Mouse (Mus musculus) olfactory bulb, adult 2 months (tissue): Measurements from ENCODE around the gene Gpam. TPM values are rescaled to one million over a fixed set of nuclear protein-coding genes. Genes with fewer than 3 reads are reported as not detected.
A peak's percentile ranks its signal among the peaks of the same experiment; 100 is the strongest.
"Not testable (repeated sequence)": the region's sequence is repeated elsewhere in the genome, so short reads cannot be mapped to it uniquely, and the experiment has no call there.

ENCODE experiments used
- H3K27ac ChIP-seq: fragments of 200-500 bp; 2 replicates; pipeline ENCODE4 v1.5.1; 2012; ENCODE audit warnings: low read depth, low read length; ENCODE audit not compliant: insufficient read depth
- H3K4me1 ChIP-seq: fragments of 200-500 bp; 2 replicates; pipeline ENCODE4 v1.6.1; 2012; ENCODE audit warnings: low read length; ENCODE audit not compliant: control insufficient read depth, insufficient read depth
- H3K4me3 ChIP-seq: fragments of 200-500 bp; 2 replicates; pipeline ENCODE4 v1.5.1; 2012; ENCODE audit warnings: mild to moderate bottlenecking, low read depth, low read length, moderate library complexity; ENCODE audit not compliant: insufficient read depth
- CTCF ChIP-seq: fragments of 200-500 bp; IDR thresholded peaks from 2 replicates; pipeline ENCODE4 v1.5.1; 2012; ENCODE audit warnings: low read depth, mild to moderate bottlenecking, low read length, moderate library complexity; ENCODE audit not compliant: insufficient read depth
- POLR2A ChIP-seq: fragments of 200-500 bp; IDR thresholded peaks from 2 replicates; pipeline ENCODE4 v1.6.1; 2012; ENCODE audit warnings: mild to moderate bottlenecking, low read depth, low read length, moderate library complexity; ENCODE audit not compliant: insufficient read depth
- WGBS: fragments of 180-500 bp; shearing (Covaris S2); methylation state at CpG from one replicate; pipeline ENCODE4 v1.1.7; 2018; 5-methylcytosine and 5-hydroxymethylcytosine counted together
- polyA plus RNA-seq: library from polyadenylated mRNA; stranded (reverse); fragments of >200 nt; gene quantifications from 2 replicates; pipeline ENCODE4 v1.2.4, GENCODE M21; 2012; ENCODE audit warnings: low replicate concordance; ENCODE audit not compliant: missing spikeins, insufficient read depth, insufficient read length

Gene Gpam
- not detected in 2 replicates for polyA plus RNA-seq

DNA sequence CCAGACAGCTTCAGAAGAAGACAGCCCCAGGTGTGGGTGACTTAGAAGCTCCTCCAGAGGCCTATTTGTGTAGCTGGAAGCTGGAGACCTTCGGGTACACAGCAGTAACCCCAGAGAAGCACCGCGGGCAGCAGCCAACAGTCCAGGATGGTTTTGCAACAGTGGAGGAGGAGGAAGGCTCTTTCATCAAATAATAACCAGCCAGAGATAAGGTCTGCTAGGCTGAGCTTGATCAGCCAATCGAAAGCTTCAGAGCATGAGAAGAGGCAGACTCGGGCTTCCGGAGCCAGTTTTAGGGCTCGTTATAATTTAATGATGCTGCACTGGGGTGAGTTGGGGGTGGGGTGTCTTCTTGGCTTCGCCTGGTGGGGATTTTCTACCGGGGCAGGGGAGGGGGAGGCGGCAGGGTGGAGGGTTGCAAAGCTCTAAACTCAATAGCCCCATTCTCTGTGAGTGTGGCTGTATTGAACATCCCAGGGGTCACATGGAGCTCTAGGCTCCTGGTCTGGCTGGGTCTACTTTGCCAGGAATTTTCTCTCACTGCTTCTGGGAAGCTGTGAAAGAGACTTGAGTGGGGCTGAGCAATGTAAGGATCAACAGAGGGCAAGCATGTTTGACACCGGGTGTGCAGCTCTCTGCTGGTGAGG is at the start of gene Gpam:
Gene Gpam, minus strand, starts transcription at position 167 of the 647 bp plus-strand sequence.
- 54% methylated on average over 11 of the region's 11 CpGs for WGBS
- Histone ChIP-seq H3K27ac (peak within 1 kb of the TSS; percentile 48), H3K4me1 (peaks cover 7% of the 10 kb centered on the region; the same call in 1 of the 2 replicates), H3K4me3 (no peak within 1 kb of the TSS)
- TF ChIP-seq POLR2A (no peak), CTCF (no peak)

DNA sequence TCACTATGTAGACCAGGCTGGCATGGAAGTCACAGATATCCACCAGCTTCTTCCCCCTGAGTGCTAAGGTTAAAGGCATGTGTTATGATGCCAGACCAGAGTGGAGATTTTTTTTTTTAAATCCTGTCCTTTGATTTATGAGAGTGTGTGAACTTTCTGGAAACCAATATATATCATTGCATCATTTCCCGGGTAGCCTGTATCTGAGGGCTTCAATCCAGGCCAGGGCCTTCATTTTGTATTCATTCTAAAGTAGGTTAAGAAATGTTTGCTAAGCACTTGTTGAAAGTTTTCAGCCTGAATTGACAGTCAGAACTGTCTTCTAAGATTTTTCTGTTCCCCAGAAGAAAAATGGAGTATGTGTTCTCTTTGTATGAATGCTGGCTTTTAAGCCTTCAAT is 44.5 kb upstream of the Gpam start:
- TF ChIP-seq CTCF (no peak), POLR2A (no peak)
- WGBS = 80% methylated on average over 1 of the region's 1 CpGs
- H3K27ac ChIP-seq = no peak overlapping the region
- no peaks in the 10 kb centered on the region for H3K4me1 ChIP-seq
- H3K4me3 ChIP-seq = no peak overlapping the region

DNA sequence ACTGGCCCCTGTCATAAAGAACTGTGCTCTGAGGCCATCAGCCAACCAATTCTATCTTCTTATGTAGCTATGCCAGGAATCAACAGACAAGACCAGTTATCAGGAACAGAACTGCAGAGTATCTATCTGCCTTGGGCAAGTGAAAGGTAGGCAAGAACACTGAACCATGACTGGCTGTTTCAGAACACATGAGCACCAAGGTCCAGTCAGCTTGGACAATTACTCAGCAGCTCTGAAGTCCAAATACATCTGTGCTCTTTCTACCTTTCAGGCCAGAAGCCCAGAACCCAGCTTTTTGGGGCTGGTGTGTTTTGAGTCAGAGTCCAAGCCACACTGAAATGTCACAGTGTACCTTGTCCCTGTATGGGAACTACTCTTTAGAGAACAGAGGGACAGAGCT is 43.4 kb upstream of the Gpam start:
- H3K4me3 ChIP-seq = no peak overlapping the region
- H3K27ac ChIP-seq = no peak overlapping the region
- no peaks in the 10 kb centered on the region for H3K4me1 ChIP-seq
- TF ChIP-seq CTCF = no peak
- TF ChIP-seq POLR2A = no peak

- 92% methylated on average over 8 of the region's 8 CpGs for WGBS
- not testable (repeated sequence) for H3K4me3 ChIP-seq
Measured at GRCm38 (mm10) chr19:55169236-55169729, 42.2 kb upstream of the Gpam start.

GRCm38 (mm10) chr19:55168360-55168759 is 41.3 kb upstream of the Gpam start:
- TF ChIP-seq POLR2A (no peak), CTCF (no peak)
- 67% methylated on average over 6 of the region's 6 CpGs for WGBS
- Histone ChIP-seq H3K4me1 (no peaks in the 10 kb centered on the region; the same call in 1 of the 2 replicates), H3K27ac (no peak overlapping the region), H3K4me3 (no peak overlapping the region)

More at GRCm38 (mm10) chr19:55169236-55169729, 42.2 kb upstream of the Gpam start:
- H3K27ac ChIP-seq, H3K4me1 ChIP-seq: not testable (repeated sequence)

DNA sequence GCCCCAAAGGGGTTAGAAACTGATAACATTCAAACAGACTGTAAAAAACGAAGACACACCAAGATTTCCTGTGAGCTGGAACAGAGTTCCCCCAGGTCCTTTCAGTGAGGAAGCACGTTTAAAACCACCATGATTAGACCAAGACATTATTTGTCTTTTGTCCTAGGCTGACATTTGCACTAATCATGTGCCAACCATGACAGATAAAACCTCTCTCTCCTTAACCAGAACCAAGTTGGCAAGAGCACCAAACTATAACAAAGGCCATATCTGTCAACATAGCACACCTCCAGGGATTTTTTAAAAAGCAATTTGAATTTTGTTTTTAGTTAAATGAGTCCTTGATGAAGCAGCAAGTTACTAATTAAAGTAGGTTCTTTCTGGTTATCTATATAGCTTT is 40.7 kb upstream of the Gpam start:
- WGBS = 68% methylated on average over 2 of the region's 2 CpGs
- TF ChIP-seq POLR2A = no peak
- TF ChIP-seq CTCF = no peak
- Histone ChIP-seq H3K4me3 (no peak overlapping the region), H3K27ac (no peak overlapping the region), H3K4me1 (no peaks in the 10 kb centered on the region; the same call in 1 of the 2 replicates)

GRCm38 (mm10) chr19:55166741-55167140 is 39.7 kb upstream of the Gpam start:
- 47% methylated on average over 2 of the region's 2 CpGs for WGBS
- no peak for TF ChIP-seq POLR2A
- TF ChIP-seq CTCF = no peak
- no peaks in the 10 kb centered on the region; the same call in 1 of the 2 replicates for H3K4me1 ChIP-seq
- H3K27ac ChIP-seq = no peak overlapping the region
- no peak overlapping the region for H3K4me3 ChIP-seq

DNA sequence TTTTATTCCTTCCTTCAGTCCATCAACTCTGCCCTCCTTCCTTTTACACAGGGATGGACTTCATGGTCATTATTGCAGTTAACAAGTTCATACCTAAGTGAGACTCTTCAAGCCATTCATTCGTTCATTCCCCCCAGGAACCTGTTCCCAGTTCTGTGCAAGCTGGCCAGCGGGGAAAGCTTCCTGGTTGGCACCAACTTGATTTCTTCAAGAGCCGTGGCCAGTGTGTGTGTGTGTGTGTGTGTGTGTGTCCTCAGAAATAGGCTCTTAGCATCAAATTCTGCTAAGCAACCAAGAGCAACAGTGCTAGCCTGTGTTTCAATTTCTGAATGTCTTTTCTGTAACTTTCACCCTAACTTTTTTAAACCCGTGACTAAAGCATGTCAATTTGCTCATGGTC is 38.9 kb upstream of the Gpam start:
- Histone ChIP-seq H3K4me1 (no peaks in the 10 kb centered on the region; the same call in 1 of the 2 replicates), H3K27ac (no peak overlapping the region), H3K4me3 (no peak overlapping the region)
- whole genome bisulfite sequencing = 55% methylated on average over 4 of the region's 4 CpGs
- TF ChIP-seq POLR2A (no peak), CTCF (no peak)

DNA sequence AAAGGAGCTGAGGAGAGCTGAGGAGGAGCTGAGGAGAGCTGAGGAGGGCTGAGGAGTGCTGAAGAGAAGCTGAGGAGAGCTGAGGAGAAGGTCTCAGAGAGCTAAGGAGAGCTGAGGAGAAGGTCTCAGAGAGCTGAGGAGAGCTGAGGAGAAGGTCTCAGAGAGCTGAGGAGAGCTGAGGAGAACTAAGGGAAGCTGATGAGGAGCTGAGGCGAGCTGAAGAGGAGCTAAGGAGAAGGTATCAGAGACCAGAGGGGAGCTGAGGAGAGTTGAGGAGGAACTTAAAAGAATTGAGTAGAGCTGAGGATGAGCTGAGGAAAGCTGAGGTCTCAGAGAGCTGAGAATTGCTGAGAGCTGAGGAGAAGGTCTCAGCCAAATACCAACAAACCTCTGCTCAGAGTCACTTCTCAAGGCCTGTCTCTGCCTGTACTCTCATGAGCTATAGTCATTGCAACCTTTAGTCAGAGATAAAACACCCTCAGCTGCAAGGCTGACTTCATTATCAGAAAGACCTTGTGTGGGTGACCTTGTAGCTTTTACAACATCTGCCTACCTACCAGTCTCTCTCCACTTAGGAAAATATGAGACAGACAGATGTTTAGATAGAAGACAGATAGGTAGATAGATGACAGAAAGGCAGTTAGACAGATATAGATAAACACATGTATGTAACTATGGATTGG is 38.3 kb upstream of the Gpam start:
- no peak for TF ChIP-seq POLR2A
- no peak for TF ChIP-seq CTCF
- no peak overlapping the region for H3K27ac ChIP-seq
- H3K4me1 ChIP-seq = no peaks in the 10 kb centered on the region; the same call in 1 of the 2 replicates
- 86% methylated on average over 1 of the region's 1 CpGs for WGBS
- no peak overlapping the region for H3K4me3 ChIP-seq
